Mouse (Mus musculus) liver, embryonic 14.5 days (tissue): ENCODE results near the gene Phlda2. TPM values are rescaled to one million over a fixed set of nuclear protein-coding genes. Genes with fewer than 3 reads are reported as not detected.

Source experiments
- ATAC-seq: fragments of 200-750 bp; cut with Nextera tagmentation; 2 replicates; pipeline ENCODE4 v1.8.0; 2017; ENCODE audit warnings: moderate number of reproducible peaks, mild to moderate bottlenecking, moderate library complexity; ENCODE audit not compliant: insufficient read depth
- DNase-seq, 3 experiments: peaks; one replicate each; pipeline ENCODE4 v3.0.0-alpha.2; 2012 to 2013; ENCODE audit warnings: low read depth in 3 of 3, low spot score in 3 of 3
- H3K27ac ChIP-seq: fragments of 300-500 bp; sonication (generic); 2 replicates; pipeline ENCODE4 v1.5.1; 2014; ENCODE audit warnings: moderate library complexity, mild to moderate bottlenecking, control low read depth, inconsistent platforms
- H3K27me3 ChIP-seq: fragments of 300-500 bp; sonication (generic); 2 replicates; pipeline ENCODE4 v1.6.1; 2014; ENCODE audit warnings: mild to moderate bottlenecking, low read length, moderate library complexity; ENCODE audit not compliant: control insufficient read depth, insufficient read depth
- H3K36me3 ChIP-seq: fragments of 300-500 bp; sonication (generic); replicated peaks from 2 replicates; pipeline ENCODE4 v1.6.1; 2014; ENCODE audit warnings: low read depth; ENCODE audit not compliant: control insufficient read depth, insufficient read depth
- H3K4me1 ChIP-seq, 2 experiments: fragments of 200-500 bp in 1 of 2; fragments of 300-500 bp in 1 of 2; sonication (generic) in 1 of 2; replicated peaks; 2 replicates each; pipeline ENCODE4 v1.6.1; 2012 to 2014; ENCODE audit warnings: antibody characterized with exemption in 1 of 2, inconsistent platforms in 1 of 2, low read length in 1 of 2; ENCODE audit not compliant: control insufficient read depth in 2 of 2, insufficient read depth in 2 of 2
- H3K4me2 ChIP-seq: fragments of 300-500 bp; sonication (generic); 2 replicates; pipeline ENCODE4 v1.6.1; 2014; ENCODE audit warnings: low read depth, mild to moderate bottlenecking, control low read depth, moderate library complexity
- H3K4me3 ChIP-seq, 2 experiments: fragments of 200-500 bp in 1 of 2; fragments of 300-500 bp in 1 of 2; sonication (generic) in 1 of 2; 2 replicates each; pipeline ENCODE4 v1.5.1; 2012 to 2014; ENCODE audit warnings: low read depth in 2 of 2, low read length in 2 of 2, mild to moderate bottlenecking in 2 of 2, control low read depth in 1 of 2, inconsistent platforms in 1 of 2, moderate library complexity in 1 of 2; ENCODE audit not compliant: insufficient read depth in 1 of 2
- H3K9ac ChIP-seq: fragments of 300-500 bp; sonication (generic); replicated peaks from 2 replicates; pipeline ENCODE4 v1.6.1; 2014; ENCODE audit warnings: mild to moderate bottlenecking, control low read depth, moderate library complexity
- H3K9me3 ChIP-seq: fragments of 300-500 bp; sonication (generic); 2 replicates; pipeline ENCODE4 v1.6.1; 2016; ENCODE audit warnings: low read length, mixed read lengths; ENCODE audit not compliant: control insufficient read depth
- CTCF ChIP-seq: IDR thresholded peaks from 2 replicates; pipeline ENCODE4 v1.5.1; 2016; ENCODE audit warnings: antibody characterized with exemption, low read depth, control low read depth
- EP300 ChIP-seq: IDR thresholded peaks from 2 replicates; pipeline ENCODE4 v1.6.1; 2016; ENCODE audit warnings: antibody characterized with exemption, low read depth
- WGBS: fragments of 180-500 bp; shearing (Covaris S2); extraction: QIAGEN DNeasy Blood & Tissue Kit; methylation state at CpG from one replicate; pipeline ENCODE4 v1.1.7; 2014; ENCODE audit not compliant: insufficient replicate concordance; 5-methylcytosine and 5-hydroxymethylcytosine counted together
- polyA plus RNA-seq, 2 experiments: library from polyadenylated mRNA; depleted of rRNA in 1 of 2; stranded (reverse) in 1 of 2; unstranded in 1 of 2; fragments of >200 nt; fragmentation: Nextera tagmentation in 1 of 2; extraction: Ambion mirVana in 1 of 2; gene quantifications; 2 replicates each; pipeline versions ENCODE4 v1.2.1 to v1.2.3; 2012 to 2014

Gene Phlda2
- polyA plus RNA-seq, 2 experiments, result 18.2 to 23.2 TPM

- TF ChIP-seq EP300 (no peak), CTCF (no peak)
- no peak for ATAC-seq
- Histone ChIP-seq H3K4me2 (no peak overlapping the region), H3K27me3 (no peaks in the 10 kb centered on the region), H3K9me3 (no peaks in the 10 kb centered on the region), H3K9ac (no peak overlapping the region), H3K27ac (no peak overlapping the region), H3K4me1 (no peaks in the 10 kb centered on the region), H3K36me3 (peaks cover 19% of the 10 kb centered on the region), H3K4me3 (no peak overlapping the region)
- no peak for DNase-seq
These were observed 8.4 kb upstream of the Phlda2 start for GRCm38 (mm10) chr7:143511335-143511712.

- no peak overlapping the region for H3K4me2 ChIP-seq
- no peak for ATAC-seq
- H3K9me3 ChIP-seq, result no peaks in the 10 kb centered on the region
These were observed 7.8 kb upstream of the Phlda2 start for GRCm38 (mm10) chr7:143510593-143511334.

GRCm38 (mm10) chr7:143509566-143509965 is 6.6 kb upstream of the Phlda2 start:
- H3K27me3 ChIP-seq, result peaks cover 4% of the 10 kb centered on the region; the same call in 1 of the 2 replicates
- no peak overlapping the region for H3K4me2 ChIP-seq
- H3K9me3 ChIP-seq, result no peaks in the 10 kb centered on the region
- no peak overlapping the region for H3K9ac ChIP-seq
- H3K27ac ChIP-seq, result no peak overlapping the region
- DNase-seq (no peak), ATAC-seq (no peak)
- no peak overlapping the region for H3K4me3 ChIP-seq
- TF ChIP-seq EP300 (no peak), CTCF (no peak)
- peaks cover 14% of the 10 kb centered on the region for H3K36me3 ChIP-seq
- no peaks in the 10 kb centered on the region for H3K4me1 ChIP-seq
- 53% methylated on average over 1 of the region's 1 CpGs for WGBS

More at GRCm38 (mm10) chr7:143510593-143511334, 7.8 kb upstream of the Phlda2 start:
- Histone ChIP-seq H3K27ac (no peak overlapping the region), H3K9ac (no peak overlapping the region), H3K4me1 (no peaks in the 10 kb centered on the region), H3K27me3 (no peaks in the 10 kb centered on the region), H3K36me3 (peaks cover 17% of the 10 kb centered on the region), H3K4me3 (no peak overlapping the region)
- TF ChIP-seq EP300 (no peak), CTCF (peak; percentile 59)
- peak in 1 of 3 experiments; percentile 15 for DNase-seq
- 75% methylated on average over 3 of the region's 3 CpGs for WGBS

- no peak for ATAC-seq
- no peaks in the 10 kb centered on the region for H3K4me1 ChIP-seq
- no peaks in the 10 kb centered on the region for H3K9me3 ChIP-seq
- H3K27me3 ChIP-seq, result peaks cover 27% of the 10 kb centered on the region
- peak; percentile 26 to 39 (median 37) for DNase-seq
- no peak overlapping the region for H3K27ac ChIP-seq
- TF ChIP-seq EP300, result no peak
- TF ChIP-seq CTCF, result peak; percentile 79
- H3K9ac ChIP-seq, result no peak overlapping the region
- H3K36me3 ChIP-seq, result no peaks in the 10 kb centered on the region
- no peak overlapping the region for H3K4me3 ChIP-seq
- H3K4me2 ChIP-seq, result no peak overlapping the region
- 21% methylated on average over 7 of the region's 7 CpGs for WGBS
These were observed 3.7 kb upstream of the Phlda2 start for GRCm38 (mm10) chr7:143506675-143507074.

- DNase-seq, result no peak
- no peaks in the 10 kb centered on the region for H3K4me1 ChIP-seq
- H3K36me3 ChIP-seq, result no peaks in the 10 kb centered on the region
- H3K9me3 ChIP-seq, result no peaks in the 10 kb centered on the region
- 54% methylated on average over 7 of the region's 7 CpGs for WGBS
- H3K27ac ChIP-seq, result no peak overlapping the region
- H3K9ac ChIP-seq, result no peak overlapping the region
- no peak for ATAC-seq
- peaks cover 31% of the 10 kb centered on the region for H3K27me3 ChIP-seq
- TF ChIP-seq EP300 (no peak), CTCF (no peak)
- no peak overlapping the region for H3K4me2 ChIP-seq
- no peak overlapping the region for H3K4me3 ChIP-seq
These were observed 3.3 kb upstream of the Phlda2 start for GRCm38 (mm10) chr7:143506271-143506670.
